Mouse (Mus musculus) retina, adult 2 months (tissue): ENCODE results near the gene Aipl1.
"Not testable (repeated sequence)": the region's sequence is repeated elsewhere in the genome, so short reads cannot be mapped to it uniquely, and the experiment has no call there.

ENCODE experiments used
- DNase-seq: peaks from one replicate; pipeline ENCODE4 v3.0.0-alpha.2; 2012; ENCODE audit warnings: low read depth, low spot score

The Aipl1 gene

DNA sequence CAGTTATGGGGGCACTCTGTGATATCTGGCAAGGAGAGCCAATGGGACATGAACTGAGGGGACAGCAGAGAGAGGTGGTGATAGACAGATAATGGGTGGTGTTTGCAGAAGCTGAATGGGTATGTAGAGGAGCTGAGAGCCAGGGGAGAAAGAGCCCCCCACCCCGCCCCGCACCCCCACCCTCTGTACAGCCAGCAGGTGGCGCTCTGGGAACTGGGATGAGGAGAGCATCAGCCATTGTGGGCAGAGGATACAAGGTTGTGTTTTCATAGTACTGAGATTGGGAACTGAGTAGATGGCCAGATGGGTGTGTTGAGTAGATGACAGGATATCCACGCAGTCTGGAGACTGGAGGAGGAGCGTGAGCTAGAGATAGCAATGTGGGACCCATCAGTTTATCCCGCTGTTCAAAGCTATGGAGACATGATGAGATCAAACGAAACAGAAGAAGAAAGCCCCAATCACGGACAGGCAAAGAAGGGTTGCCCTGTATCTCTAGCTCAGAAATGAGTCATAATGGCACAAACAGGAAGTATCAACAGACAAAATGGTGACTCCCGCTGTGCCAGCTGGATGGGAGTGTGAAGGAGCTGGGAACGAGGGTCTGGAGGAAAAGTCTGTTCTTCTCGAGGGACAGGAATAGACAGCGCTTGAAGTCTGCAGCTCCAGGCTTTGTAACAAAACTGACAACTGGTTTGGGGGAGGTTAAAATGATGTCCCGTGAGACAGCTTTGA, 20.6 kb downstream of the Aipl1 start:
- DNase-seq, result no peak

GRCm38 (mm10) chr11:72014674-72015073, 22.6 kb downstream of the Aipl1 start:
- no peak for DNase-seq

DNA sequence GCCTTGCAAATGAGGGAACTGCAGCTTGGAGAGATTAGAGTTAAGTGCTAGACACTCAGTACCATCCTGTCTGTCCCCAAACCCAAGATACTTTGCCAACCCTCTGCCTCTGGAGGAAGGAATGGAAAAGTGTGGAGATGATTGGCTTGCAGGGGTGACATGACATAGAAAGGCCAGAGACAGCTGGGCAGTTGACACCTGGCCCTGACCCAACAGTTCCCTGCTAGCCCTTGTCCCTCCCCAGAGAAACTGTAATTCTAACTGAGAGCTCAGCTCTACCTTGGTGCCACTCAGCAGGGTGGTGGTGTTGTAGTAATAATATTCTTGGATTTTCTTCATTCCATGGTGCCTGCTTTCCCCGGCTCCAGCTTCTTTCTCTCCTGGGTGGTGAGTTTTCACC, 25.4 kb downstream of the Aipl1 start:
- no peak for DNase-seq

DNA sequence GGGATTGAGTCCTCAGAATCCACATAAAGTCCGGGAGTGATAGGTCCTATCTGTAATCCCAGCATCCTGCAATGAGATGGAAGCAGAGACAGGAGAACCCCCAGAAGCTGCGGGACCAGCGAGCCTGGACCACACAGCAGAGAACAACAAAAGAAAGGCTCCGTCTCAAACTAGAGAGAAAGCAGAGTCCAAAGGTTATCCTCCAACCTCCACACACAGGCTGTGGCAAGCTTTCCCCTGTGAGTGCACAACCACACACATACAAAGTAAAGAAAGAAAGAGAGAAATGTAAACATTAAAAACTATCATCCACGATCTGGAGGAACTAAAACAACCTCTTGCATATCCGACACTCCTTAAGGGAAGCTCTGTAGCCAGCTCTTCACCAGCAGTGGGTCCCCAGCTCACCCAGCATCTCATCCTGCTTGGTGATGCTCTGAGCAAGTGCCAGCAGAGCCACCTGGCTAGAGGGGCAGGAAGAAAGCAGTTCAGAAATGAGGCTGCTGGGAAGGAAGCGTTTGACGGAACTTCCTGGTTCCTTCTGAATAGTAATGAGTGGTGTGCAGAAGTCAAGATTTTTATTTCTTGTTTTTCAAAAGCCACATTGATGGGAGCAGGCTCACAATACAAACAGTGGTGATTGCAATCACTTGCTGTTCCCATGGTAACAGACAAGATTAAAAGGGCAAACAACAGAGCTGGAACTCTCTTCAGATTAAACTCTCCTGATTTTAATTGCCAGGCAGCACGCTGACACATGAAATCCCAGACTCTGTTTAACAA, 26.2 kb downstream of the Aipl1 start:
- no peak for DNase-seq

GRCm38 (mm10) chr11:72010367-72010766, 26.9 kb downstream of the Aipl1 start:
- DNase-seq, result no peak

DNA sequence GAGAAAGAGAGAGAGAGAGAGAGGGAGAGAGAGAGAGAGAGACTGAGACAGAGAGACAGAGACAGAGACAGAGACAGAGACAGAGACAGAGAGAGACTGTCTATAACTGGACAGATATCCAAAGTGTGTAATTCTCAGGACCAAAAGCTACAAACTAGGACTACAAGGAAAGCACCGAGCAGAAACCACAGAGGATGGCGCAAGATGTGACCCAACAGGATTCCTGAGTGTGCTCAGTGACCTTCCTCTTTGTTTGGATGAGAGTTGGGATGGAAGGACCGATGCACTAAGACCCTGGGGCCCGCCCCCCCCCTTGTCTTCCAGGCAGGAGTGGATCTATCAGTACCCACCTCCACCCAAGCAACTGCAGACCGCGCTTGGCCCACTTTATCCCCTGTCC, 31.8 kb downstream of the Aipl1 start:
- DNase-seq, result no peak

- no peak for DNase-seq
Measured at GRCm38 (mm10) chr11:72003171-72003570, 34.1 kb downstream of the Aipl1 start.

DNA sequence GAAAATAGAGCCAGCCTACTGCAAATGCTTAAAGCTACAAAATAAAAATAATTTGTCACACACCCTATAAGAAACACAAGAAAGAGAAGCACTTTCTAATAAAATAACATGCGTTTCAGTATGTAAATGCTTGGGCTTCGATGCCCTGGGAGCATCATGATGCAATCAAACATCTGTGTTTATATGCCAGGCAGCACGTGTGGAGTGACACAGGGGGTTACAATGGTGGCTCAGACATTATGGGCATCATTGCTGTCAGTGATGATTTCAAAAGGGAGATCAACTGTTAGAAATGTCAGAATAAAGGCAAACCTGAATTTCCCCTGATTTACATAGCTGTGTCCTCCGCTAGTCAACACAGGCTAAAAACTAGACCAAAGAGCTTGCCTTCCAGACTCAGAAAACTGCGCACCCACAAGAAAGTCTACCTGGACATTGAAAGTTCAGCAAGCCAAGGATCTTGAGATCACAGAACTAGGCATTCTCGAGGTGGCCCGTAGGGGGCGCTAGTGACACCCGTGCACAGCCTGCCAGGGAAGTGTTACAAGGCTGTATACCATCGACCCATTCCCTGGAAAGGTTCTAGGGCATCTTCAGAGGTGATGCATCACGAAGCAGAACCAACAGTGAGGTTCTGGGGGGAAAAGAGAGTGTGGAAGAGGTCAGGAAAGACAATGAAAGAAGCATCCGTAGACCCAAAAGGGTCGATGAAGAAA, 35.0 kb downstream of the Aipl1 start:
- DNase-seq, result no peak

DNA sequence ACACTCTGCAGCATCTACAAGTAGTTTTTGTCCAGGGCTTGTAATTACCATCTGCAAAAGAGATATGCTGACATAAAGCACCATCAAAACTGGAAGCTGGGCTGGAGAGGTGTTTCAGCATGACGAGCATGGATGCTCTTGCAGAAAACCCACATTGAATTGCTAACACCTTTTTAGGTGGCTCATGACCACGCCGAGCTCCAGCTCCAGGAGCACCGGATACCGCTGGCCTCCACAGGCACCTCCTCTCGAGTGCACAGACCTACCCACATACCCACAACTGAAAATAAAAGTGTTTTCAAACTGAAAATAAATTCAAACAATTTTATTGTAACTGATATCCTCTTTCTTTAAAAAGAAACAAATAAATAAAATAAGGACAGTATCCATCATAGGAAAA, 37.1 kb downstream of the Aipl1 start:
- DNase-seq, result no peak

- DNase-seq, result peak; percentile 86
Measured at GRCm38 (mm10) chr11:71996805-71997204, 40.5 kb downstream of the Aipl1 start.

- no peak for DNase-seq
Measured at GRCm38 (mm10) chr11:71995968-71996511, 41.3 kb downstream of the Aipl1 start.

DNA sequence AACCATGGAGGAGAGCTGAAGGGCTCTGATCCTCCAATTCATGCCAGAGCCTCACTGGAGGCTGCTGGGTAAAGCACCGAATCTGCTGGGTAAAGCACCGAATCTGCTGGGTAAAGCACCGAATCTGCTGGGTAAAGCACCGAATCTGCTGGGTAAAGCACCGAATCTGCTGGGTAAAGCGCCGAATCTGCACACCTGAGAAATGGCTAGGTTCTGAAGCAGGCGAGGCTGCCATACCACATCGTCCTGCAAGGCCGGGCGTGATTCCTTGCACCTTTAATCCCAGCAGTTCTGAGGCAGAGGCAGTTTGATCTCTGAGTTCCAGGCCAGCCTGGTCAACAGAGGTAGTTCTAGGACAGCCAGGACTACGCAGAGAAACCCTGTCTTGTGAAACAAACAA, 44.9 kb downstream of the Aipl1 start:
- DNase-seq, result no peak

DNA sequence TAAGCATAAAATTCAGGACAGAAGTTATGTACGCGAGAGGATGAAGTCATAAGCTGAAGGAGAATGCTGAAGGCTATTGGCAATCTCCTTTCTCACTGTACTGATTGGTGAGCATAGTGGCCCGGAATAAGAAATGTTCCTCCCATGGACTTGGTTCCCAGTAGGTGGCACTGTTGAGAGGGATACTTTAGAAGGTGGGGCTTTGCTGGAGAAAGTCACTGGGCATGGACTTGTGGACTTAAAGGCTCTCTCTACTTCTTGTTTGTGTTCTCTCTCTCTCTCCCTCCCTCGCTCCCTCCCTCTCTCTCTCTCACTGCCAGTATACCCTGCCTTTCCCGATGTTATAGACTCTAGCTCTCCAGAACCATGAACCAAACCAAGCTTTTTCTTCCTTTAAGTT, 45.8 kb downstream of the Aipl1 start:
- peak; percentile 62 for DNase-seq

GRCm38 (mm10) chr11:71989407-71989806, 47.9 kb downstream of the Aipl1 start:
- not testable (repeated sequence) for DNase-seq

DNA sequence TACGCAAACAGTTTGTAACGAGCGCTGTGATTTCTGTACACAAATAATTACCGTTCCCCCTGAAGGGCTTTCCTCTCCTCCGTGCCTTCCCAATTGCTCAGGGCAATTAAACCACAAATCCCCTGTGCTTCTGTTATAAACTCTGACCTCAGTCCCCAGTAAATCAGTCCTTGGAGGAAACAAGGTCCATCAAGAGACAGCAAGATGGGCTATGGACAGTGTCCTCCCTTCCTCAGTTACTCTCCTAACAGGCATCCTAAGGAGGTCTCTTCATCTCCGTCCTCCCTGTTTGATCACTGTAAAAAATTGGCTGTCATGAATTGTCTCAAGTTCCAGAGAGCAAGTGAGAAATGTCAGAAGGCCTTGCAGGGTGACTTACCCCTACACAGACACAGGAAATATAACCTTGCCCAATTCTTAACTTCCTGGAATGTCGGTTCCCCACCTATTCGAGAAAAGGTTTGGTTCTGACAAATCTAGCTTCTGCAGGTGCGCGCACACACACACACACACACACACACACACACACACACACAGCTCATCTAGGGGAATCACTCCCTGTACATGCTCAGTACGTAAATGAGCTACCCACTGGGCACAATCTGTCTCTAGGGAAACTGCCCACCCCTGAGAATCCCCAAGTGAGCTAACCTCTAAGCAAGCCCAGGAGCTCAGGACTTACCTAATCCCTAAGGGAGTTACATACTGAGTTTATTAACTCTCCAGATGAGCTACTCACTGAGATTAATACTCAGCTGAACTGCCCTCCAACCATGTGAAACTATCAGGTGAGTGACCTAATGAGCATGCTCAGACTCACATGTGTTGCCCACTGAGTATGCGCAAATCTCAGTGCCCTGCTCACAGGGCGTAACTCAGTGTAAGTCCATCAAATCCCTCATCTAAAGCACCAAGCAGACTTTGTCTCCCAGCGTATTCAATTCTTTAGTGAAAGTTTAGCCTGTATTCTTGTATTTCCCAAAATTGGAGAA, 49.9 kb downstream of the Aipl1 start:
- no peak for DNase-seq

DNA sequence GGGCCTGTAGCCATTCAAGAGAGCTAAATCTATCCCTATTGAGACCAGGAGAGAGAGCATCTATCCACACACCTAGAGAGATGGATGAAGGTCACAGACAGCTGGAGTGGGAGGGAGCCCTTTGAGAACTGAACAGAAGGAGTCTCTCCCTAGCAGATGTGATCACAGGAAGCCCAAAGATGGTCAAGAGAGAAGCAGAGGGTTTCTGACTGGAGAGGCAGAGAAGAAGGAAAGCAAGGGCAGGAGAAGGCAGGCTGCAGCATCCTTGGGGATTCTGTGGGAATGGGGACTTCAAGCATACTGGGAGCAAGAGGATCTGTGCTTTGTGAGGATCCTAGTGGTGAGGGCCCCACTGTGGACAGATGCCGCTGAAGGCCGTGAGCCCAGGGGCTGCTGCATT, 51.5 kb downstream of the Aipl1 start:
- no peak for DNase-seq

DNA sequence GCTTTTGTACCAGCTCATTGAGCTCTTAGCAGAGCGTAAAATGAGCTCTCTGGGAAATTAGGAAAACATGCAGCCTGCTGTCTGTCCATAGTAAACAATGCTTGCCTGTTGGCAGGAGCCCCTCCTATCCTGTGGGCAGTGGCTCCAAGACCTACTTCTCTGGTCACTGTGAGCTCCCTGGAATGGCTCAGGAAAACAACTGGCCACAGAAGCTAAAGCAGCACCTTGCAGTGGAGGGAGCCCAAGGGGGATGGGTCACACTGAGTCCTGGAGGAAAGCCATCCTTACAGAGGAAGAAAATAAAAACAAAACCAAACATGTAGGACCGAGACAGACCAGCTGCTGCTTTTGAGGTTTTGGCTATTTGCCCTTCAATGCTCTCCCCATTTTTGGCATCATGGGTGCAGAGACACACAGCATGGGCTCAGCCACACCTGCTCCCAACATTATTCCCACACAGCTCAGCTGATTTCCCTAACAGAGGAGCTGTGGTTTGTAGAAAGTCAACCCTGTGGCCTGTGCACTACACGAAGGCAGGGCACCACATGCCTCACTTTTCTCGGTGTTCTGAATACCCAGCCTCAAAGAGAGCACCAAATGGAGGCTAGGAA, 52.1 kb downstream of the Aipl1 start:
- DNase-seq, result no peak

DNA sequence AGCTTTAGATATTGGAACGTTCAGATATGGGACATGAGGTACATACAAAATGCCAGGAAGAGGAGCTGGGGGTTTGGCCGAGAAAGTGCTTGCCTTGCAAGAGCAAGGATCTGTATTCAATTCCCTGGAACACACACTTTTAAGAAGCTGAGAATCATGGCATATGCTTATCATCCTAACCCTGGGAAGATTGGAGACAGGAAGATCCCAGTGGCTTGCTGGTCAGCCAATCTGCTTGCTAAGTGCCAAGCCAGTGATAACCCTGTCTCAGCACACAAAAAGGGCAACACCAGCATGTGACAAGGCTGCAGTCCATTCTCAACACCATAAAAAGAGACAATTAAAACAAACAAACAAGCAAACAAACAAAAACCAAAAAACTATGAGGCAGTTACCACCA, 53.2 kb downstream of the Aipl1 start:
- no peak for DNase-seq
